Mouse (Mus musculus): ENCODE results near the gene Msx1. TPM values are rescaled to one million over a fixed set of nuclear protein-coding genes. Genes with fewer than 3 reads are reported as not detected.

Msx1 gene
- total and polyA plus RNA-seq, 2 experiments = 0.05 to 0.28 TPM

DNA sequence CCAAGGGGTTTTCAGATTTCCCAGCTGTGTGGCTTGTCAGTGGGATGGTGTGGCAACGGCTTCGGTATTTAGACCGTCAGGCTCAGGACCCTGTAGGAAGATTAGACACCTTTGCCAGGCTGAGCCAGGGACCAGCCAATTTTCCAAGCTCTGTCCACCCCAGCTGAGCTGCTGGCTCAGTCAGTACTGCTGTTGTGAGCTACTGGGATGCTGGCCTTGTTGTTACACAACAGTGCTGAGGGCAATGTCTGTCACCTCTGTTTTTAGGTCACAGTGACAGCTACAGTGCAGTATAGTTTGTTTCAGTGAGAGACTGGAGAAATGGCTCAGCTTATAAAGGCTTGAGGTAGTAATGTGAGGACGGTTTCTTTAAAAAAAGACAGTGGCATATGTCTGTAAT, 50.4 kb downstream of the Msx1 start:
- H3K27me3 ChIP-seq (ENCODE audit: control insufficient read depth, insufficient read depth, low read length) = no peaks in the 10 kb centered on the region
- H3K79me2 ChIP-seq (ENCODE audit: control insufficient read depth, insufficient read depth, low read length) = no peaks in the 10 kb centered on the region
- 48% methylated on average over 4 of the region's 4 CpGs for WGBS
- no peak overlapping the region for H3K9ac ChIP-seq (ENCODE audit: low read depth, low read length)
- DNase-seq (ENCODE audit: extremely low read depth, low read depth, low spot score) = peak; percentile 68
- no peaks in the 10 kb centered on the region for H3K36me3 ChIP-seq (ENCODE audit: control insufficient read depth, insufficient read depth, low read length)
- H3K4me1 ChIP-seq (ENCODE audit: control insufficient read depth, insufficient read depth, low read length) = no peaks in the 10 kb centered on the region
- H3K27ac ChIP-seq (replicated peaks; ENCODE audit: insufficient read depth, low read depth, low read length) = no peak overlapping the region
- TF ChIP-seq POLR2A (IDR thresholded peaks at IDR 0.05; ENCODE audit: extremely low read depth, insufficient read depth, low read length) (no peak), CTCF (IDR thresholded peaks at IDR 0.05; ENCODE audit: low read depth, low read length) (no peak)
- no peak overlapping the region for H3K4me3 ChIP-seq (ENCODE audit: insufficient read depth, low read depth, low read length)

DNA sequence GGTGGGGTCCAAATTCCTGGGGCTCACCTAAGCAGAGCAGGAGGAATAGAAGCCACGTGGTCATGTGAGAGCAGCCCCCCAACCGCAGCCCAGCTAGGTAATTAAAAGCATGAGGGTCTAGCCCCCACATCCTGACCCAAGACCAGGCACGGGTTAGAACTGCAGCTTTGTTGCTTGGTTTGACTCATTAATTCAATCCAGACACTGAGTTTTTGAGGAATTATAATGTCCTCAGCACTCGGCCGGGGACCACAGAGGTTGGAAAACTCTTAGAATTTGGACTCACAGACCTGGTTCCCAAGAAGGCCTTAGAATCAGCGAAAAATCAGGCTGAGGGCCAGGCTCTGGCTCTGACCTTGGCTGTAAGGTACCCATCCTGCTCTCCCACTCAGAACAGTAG, 53.5 kb downstream of the Msx1 start:
- no peak overlapping the region for H3K9ac ChIP-seq (ENCODE audit: low read depth, low read length)
- no peak for DNase-seq (ENCODE audit: extremely low read depth, low read depth, low spot score)
- 85% methylated on average over 6 of the region's 6 CpGs for WGBS

More for the DNA sequence above, 53.5 kb downstream of the Msx1 start:
- Histone ChIP-seq H3K27ac (replicated peaks; ENCODE audit: insufficient read depth, low read depth, low read length) (no peak overlapping the region), H3K79me2 (ENCODE audit: control insufficient read depth, insufficient read depth, low read length) (no peaks in the 10 kb centered on the region), H3K4me1 (ENCODE audit: control insufficient read depth, insufficient read depth, low read length) (no peaks in the 10 kb centered on the region), H3K36me3 (ENCODE audit: control insufficient read depth, insufficient read depth, low read length) (no peaks in the 10 kb centered on the region), H3K27me3 (ENCODE audit: control insufficient read depth, insufficient read depth, low read length) (no peaks in the 10 kb centered on the region), H3K4me3 (ENCODE audit: insufficient read depth, low read depth, low read length) (no peak overlapping the region)
- TF ChIP-seq POLR2A (IDR thresholded peaks at IDR 0.05; ENCODE audit: extremely low read depth, insufficient read depth, low read length) = no peak
- no peak for TF ChIP-seq CTCF (IDR thresholded peaks at IDR 0.05; ENCODE audit: low read depth, low read length)

Other genes starting within 250 kb of the Msx1 start
- gene Stk32b, start 107.4 kb downstream of the Msx1 start, total RNA-seq (2014; rRNA removed) = not detected in 2 replicates
- not detected in 2 replicates for gene Stk32b, start 107.4 kb downstream of the Msx1 start, polyA plus RNA-seq (2012; rRNA removed)
- 0.09 and 0.13 TPM in 2 replicates for gene Cytl1, start 89.1 kb downstream of the Msx1 start, total RNA-seq (2014; rRNA removed)
- not detected in 2 replicates for gene Cytl1, start 89.1 kb downstream of the Msx1 start, polyA plus RNA-seq (2012; rRNA removed)
- gene Stx18, start 214.2 kb upstream of the Msx1 start, total RNA-seq (2014; rRNA removed) = 13.1 and 15.5 TPM in 2 replicates
- 13.4 and 14.9 TPM in 2 replicates for gene Stx18, start 214.2 kb upstream of the Msx1 start, polyA plus RNA-seq (2012; rRNA removed)

Data from liver, adult 2 months (tissue).